Mouse (Mus musculus) megakaryocyte, adult 5-6 weeks (primary cell): ENCODE results near the gene Cpt2. TPM values are rescaled to one million over a fixed set of nuclear protein-coding genes. Genes with fewer than 3 reads are reported as not detected.

Source experiments
- ATAC-seq: 2 replicates; pipeline ENCODE4 v1.8.0; 2016; ENCODE audit warnings: mild to moderate bottlenecking, inconsistent platforms; ENCODE audit not compliant: poor library complexity, severe bottlenecking
- total RNA-seq, 2 experiments: library from RNA; stranded (forward) in 1 of 2; stranded (reverse) in 1 of 2; fragments of 153-499, 151-499 nt in 1 of 2; fragments of 221-1000, 200-1000 nt in 1 of 2; gene quantifications; 2 replicates each; pipeline versions ENCODE4 v1.2.3 to v1.2.4; 2015 to 2017

Cpt2 gene
- total RNA-seq (2015), result 19.3 and 24.5 TPM in 2 replicates
- 16.7 and 26.7 TPM in 2 replicates for total RNA-seq (2017)

DNA sequence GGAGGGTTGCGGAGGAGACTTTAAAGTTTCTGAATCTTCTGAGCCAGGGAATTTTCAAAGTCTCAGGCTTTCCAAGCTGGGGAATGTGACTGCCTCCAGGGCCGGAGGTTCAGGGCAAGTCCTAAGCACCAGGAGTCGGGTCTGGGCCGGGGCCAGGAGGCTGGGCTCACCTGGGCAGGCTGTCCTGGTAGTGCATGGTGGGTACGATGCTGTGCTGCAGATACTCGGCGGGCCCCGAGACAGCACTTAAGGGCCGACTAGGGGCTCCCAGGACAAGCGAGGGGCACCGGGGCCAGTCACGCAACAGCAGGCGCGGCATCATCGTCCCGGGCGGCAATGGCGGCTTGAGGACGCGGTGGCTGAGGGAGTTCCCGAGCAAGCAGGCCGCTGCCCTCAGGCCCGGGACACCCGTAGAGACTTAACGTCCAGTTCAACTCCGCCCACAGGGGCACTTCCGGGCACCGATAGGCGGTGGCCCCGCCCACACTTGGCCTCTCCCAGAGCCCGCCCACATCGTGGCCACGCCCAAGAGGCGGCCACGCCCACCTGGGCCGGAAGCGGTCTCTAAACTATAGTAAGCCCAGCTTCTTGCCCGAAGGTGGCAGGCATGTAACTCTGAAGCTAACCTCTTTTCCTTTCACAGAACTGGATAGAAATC lies at the start of gene Cpt2:
TSS of gene Cpt2 (minus strand) at position 466 of the 658 bp plus-strand sequence.
- peak; percentile 98 for ATAC-seq

DNA sequence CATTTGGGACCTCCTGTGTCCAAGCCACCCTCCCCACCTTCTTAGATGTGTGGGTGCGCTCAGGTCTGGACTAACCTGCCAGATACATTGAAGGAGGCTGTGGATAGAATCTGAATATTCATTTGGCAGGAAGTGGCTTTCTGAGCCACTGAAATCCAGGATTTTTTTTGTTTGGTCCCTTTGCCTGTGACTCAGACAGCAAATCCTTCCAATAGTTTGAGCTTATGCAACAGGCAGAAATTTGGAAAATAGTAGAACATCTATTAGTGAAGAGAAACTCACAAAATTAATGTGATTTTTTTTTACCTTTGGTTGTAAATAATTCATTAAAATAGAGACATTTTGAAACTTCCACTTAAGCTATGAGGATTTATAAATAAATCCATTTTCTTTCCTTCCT lies 47.8 kb upstream of the Cpt2 start:
- ATAC-seq, result no peak

DNA sequence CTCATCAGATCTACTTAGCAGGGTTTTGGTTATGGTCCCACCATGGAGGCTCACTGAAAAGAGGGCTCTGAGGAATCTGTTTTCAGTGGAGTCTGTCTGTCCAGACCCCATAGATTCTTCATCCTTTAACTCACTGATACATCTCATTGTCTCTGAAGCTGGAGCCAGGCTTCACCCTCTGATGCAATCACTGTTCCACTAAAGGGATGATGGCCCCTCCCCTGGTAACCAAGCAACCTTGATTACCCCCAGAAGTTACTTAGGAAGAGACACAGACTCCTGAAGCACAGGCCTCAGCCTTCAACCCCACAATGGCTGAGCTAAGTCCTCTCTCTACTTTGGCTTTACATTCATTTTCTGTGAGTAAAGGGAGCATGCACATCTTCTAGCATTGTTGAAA lies 46.4 kb upstream of the Cpt2 start:
- no peak for ATAC-seq

DNA sequence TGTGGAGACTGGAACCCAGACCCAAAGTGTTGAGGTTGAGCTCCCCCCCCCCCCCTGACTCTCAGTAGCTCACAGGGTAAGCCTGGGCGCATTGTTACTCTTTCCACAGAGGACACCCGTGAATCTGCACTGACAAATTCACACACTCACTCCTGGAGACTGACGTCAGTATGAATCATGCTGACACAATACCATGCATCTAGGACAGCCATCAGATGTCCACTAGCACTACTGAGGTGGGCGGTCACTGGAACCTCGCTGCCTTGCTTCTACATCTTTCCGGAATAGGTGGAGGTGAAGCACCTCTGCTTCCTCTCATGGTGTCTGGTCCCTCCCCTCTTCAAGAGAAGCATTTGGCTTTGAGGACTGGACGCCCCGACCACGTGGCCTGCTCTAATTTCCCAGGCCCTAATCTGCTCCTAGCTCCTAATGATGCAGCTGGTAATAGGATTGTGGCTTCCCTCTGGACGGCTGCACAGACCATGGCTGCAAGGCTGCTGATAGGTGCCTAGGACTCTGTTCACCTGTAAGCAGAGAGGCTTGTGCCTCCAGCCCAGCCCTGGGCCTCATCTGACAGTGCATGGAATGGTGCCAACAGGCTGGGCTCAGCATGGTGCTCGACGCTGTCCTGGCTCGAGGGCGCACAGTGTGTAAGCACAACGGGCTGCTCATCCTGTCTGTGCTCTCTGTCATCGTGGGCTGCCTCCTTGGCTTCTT lies 44.7 kb upstream of the Cpt2 start, which contains the start of gene Slc1a7:
TSS of gene Slc1a7 (plus strand) at position 367 of the 717 bp plus-strand sequence.
- no peak for ATAC-seq

- ATAC-seq, result peak; percentile 74
These were observed 43.2 kb upstream of the Cpt2 start for GRCm38 (mm10) chr4:107966416-107967109.

GRCm38 (mm10) chr4:107962792-107963191 lies 39.4 kb upstream of the Cpt2 start:
- ATAC-seq, result no peak

GRCm38 (mm10) chr4:107962044-107962732 lies 38.8 kb upstream of the Cpt2 start:
- no peak for ATAC-seq

GRCm38 (mm10) chr4:107958487-107958886 lies 35.1 kb upstream of the Cpt2 start:
- ATAC-seq, result no peak

DNA sequence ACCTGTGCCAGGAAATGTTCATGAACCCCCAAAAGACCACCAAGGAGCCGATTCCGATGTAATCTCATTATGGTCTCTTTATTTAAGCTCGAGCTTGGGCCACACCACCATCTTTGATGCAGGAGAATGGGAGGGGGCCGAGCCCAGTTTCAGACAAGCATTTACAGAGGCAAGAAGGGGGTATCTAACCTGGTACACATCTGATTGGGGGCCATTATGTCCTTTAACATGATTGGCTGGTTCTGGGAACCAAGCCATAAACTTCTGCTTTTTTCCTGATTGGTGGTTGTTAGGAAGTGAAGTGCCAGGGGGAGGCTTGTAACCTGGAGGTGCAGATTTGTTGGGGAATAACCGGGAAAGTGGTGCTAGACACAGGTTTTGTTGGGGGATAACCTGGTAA lies 32.3 kb upstream of the Cpt2 start:
- no peak for ATAC-seq

GRCm38 (mm10) chr4:107952845-107953244 lies 29.4 kb upstream of the Cpt2 start:
- ATAC-seq, result no peak

DNA sequence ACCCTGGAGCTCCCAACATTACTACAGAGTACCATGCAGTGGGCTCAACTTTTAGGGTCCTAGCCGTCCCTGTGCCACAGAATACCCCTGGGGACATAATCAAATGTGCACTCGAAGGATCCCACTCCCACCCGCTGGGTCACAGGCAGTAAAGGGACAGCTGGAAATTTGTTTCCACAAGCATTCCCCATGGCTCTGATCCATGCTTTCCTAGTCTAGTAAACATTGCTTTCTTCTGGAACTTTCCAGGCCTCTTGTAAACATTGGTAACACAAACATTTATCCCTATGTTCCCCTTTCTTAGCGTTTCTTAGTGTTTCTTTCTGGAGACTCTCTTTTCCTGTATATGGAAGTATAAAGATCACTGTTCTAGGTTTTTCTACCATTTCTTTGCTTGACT lies 26.5 kb upstream of the Cpt2 start:
- ATAC-seq, result no peak

DNA sequence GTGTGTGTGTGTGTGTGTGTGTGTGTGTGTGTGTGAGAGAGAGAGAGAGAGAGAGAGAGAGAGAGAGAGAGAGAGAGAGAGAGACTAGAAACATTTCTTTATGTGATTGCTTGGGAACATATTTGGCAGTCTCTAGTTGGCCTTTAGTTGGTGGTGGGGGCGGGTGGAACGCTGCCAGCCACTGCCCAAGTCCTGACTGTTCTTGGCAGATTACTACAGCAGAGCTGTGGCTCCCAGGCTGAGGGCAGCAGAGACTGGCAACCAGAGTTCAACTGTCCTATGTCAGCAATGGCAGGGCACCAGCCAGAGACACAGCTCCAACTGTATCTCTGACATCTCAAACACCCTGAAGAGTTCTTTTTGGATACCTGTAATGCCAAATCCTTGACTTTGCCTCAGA lies 20.7 kb upstream of the Cpt2 start:
- no peak for ATAC-seq

- ATAC-seq, result no peak
These were observed 19.3 kb upstream of the Cpt2 start for GRCm38 (mm10) chr4:107942741-107943140.

- no peak for ATAC-seq
These were observed 14.7 kb upstream of the Cpt2 start for GRCm38 (mm10) chr4:107938124-107938523.

DNA sequence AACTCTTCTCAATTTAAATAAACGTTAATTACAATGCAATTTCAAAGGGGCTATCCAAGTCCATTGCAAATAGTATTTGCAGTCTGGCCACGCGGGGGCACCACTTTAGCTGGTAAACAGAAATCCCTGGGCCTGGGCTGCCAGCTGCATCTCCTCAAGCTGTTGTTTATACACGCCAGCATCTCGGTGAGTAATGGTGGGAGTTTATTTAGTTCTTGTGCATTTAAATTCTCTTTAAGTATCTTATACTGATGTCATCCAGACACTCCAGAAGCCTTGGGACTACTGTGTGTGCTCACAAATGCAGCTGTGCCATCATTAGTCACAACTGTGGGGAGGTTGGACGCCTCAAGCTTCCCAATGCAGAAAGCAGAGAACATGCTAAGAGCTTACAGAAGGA lies 13.9 kb upstream of the Cpt2 start:
- no peak for ATAC-seq

DNA sequence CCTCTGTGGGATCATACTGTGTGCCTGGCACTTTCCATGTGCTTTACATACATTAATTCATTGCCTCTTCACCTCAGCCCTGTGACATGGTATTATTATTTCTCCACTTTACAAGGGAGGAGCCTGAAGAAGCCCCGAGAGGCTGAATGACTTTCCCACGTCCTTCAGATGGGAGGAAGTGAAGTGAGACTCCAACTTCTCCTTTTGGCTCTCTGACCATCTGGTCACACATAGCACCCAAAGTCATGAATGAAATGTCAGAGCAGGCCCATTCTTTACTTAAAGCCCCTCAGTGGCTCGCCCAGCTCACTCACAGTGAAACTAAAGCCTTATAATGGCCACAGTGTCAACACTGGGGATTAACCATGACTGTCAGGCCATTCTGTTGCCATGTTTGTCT lies 11.8 kb upstream of the Cpt2 start:
- peak; percentile 82 for ATAC-seq

- ATAC-seq, result no peak
These were observed 9.8 kb upstream of the Cpt2 start for GRCm38 (mm10) chr4:107933239-107933638.

DNA sequence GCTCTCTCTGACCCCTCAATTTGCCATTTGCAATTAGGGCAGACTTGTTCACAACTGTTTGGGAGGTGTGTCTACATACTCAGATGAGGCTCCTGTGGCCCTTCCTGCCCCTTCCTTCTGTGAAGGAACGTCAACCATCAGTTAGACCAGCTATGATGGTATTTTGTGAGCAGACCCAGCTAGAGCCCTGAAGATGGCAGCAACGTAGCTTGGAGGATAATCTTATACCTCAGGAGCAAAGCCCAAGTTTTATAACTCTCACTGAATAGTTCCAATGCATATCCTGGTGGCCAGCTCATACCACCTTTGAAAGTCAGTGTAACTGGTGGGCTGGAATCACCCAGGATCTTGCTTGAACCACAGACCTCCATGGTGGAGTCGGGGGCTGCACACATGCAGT lies 8.0 kb upstream of the Cpt2 start:
- ATAC-seq, result no peak

DNA sequence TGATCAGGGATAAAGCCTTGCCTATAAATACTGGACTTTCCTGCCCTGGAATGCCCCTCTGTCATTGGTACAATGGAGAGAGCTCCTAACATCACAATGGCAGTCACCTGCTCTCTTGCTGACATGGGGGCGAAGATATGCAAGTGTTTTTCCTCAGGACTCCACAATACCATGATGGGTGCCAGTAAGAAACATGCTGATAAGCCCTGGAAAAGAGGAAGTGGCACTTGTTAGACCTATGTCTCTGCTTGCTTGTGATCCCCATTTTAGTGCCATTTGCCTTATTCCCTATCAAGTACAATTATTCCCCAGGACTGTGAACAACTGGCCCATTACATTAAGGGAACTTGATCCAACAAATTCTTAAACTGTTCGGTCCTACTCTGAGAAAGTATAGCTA lies 5.3 kb upstream of the Cpt2 start:
- ATAC-seq, result no peak

DNA sequence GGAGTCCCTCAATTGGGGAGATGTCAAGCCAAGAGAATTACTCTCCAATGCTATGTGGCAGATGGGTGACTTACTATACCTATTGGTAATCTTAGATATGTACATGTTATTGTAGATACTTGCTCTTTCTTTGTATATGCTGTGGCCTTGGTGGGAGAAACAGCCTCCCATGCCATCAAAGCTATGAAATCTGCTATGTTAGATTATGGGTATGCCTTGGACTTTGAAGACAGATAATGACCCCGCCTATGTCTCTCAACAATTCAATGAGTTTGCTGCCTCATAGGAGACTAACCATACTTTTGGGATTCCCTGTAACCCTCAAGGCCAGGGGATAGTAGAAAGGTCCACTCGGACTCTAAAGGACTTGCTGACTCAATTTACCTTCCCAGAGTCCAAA lies 4.9 kb upstream of the Cpt2 start:
- no peak for ATAC-seq

- ATAC-seq, result no peak
These were observed 389 bp upstream of the Cpt2 start for GRCm38 (mm10) chr4:107923803-107924194.
